Mouse (Mus musculus) embryonic facial prominence, embryonic 12.5 days (tissue): ENCODE results near the gene Ip6k1. TPM values are rescaled to one million over a fixed set of nuclear protein-coding genes. Genes with fewer than 3 reads are reported as not detected.

Source experiments
- ATAC-seq: fragments of 200-750 bp; cut with Nextera tagmentation; 2 replicates; pipeline ENCODE4 v1.8.0; 2017; ENCODE audit not compliant: insufficient number of reproducible peaks, insufficient read depth, low FRiP score, low TSS enrichment
- H3K27ac ChIP-seq: fragments of 300-500 bp; sonication (generic); 2 replicates; pipeline ENCODE4 v1.5.1; 2016; ENCODE audit warnings: mild to moderate bottlenecking
- H3K27me3 ChIP-seq: fragments of 300-500 bp; sonication (generic); 2 replicates; pipeline ENCODE4 v1.6.1; 2016; ENCODE audit warnings: mild to moderate bottlenecking, moderate library complexity
- H3K36me3 ChIP-seq: fragments of 300-500 bp; sonication (generic); 2 replicates; pipeline ENCODE4 v1.6.1; 2016; ENCODE audit warnings: mild to moderate bottlenecking
- H3K4me1 ChIP-seq: fragments of 300-500 bp; sonication (generic); 2 replicates; pipeline ENCODE4 v1.6.1; 2016
- H3K4me2 ChIP-seq: fragments of 300-500 bp; sonication (generic); replicated peaks from 2 replicates; pipeline ENCODE4 v1.6.1; 2016; ENCODE audit warnings: mild to moderate bottlenecking, moderate library complexity
- H3K4me3 ChIP-seq: fragments of 300-500 bp; sonication (generic); 2 replicates; pipeline ENCODE4 v1.5.1; 2016; ENCODE audit warnings: mild to moderate bottlenecking
- H3K9ac ChIP-seq: fragments of 300-500 bp; sonication (generic); 2 replicates; pipeline ENCODE4 v1.6.1; 2016; ENCODE audit warnings: mild to moderate bottlenecking, moderate library complexity
- H3K9me3 ChIP-seq: fragments of 300-500 bp; sonication (generic); 2 replicates; pipeline ENCODE4 v1.6.1; 2016; ENCODE audit warnings: mild to moderate bottlenecking, moderate library complexity
- WGBS: fragments of 180-500 bp; shearing (Covaris S2); methylation state at CpG from one replicate; pipeline ENCODE4 v1.1.7; 2016; 5-methylcytosine and 5-hydroxymethylcytosine counted together
- polyA plus RNA-seq: library from polyadenylated mRNA; unstranded; fragments of >200 nt; fragmentation: Nextera tagmentation; extraction: Ambion mirVana; gene quantifications from 2 replicates; pipeline ENCODE4 v1.2.1, GENCODE M21; 2016

Gene Ip6k1
- polyA plus RNA-seq, 1 experiment from 2014 or later: 85.6 TPM

DNA sequence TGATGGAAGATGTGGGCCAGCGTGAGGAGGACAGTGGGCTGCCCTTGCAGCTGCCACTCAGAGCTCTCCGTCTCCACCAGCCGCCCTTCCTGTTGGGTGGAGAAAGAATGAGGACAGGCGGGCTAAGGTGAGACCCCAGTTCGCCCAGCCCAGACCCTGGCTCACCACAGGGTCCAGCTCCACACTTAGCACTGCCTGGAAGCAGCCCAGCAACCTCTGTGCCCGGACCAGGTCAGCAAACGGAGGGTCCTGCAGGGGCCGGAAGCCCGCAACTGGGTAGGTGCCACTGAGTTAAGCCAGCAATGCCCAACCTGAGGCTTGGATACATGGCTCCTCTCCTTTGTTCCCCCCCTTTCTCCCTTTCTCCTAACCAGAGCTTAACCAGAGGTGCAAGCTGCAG lies 66.7 kb downstream of the Ip6k1 start:
- no peaks in the 10 kb centered on the region for H3K4me1 ChIP-seq
- no peaks in the 10 kb centered on the region for H3K9me3 ChIP-seq
- H3K27ac ChIP-seq: no peak overlapping the region
- H3K9ac ChIP-seq: no peak overlapping the region
- no peak overlapping the region for H3K4me2 ChIP-seq
- H3K36me3 ChIP-seq: peaks cover 32% of the 10 kb centered on the region
- ATAC-seq: no peak
- WGBS: 85% methylated on average over 9 of the region's 9 CpGs
- no peak overlapping the region for H3K4me3 ChIP-seq
- no peaks in the 10 kb centered on the region for H3K27me3 ChIP-seq

- H3K4me2 ChIP-seq: no peak overlapping the region
- ATAC-seq: no peak
- H3K4me3 ChIP-seq: no peak overlapping the region
- no peak overlapping the region for H3K27ac ChIP-seq
- 84% methylated on average over 7 of the region's 7 CpGs for WGBS
- H3K4me1 ChIP-seq: no peaks in the 10 kb centered on the region
- H3K9ac ChIP-seq: no peak overlapping the region
- peaks cover 27% of the 10 kb centered on the region for H3K36me3 ChIP-seq
- H3K27me3 ChIP-seq: no peaks in the 10 kb centered on the region
- no peaks in the 10 kb centered on the region for H3K9me3 ChIP-seq
Measured at GRCm38 (mm10) chr9:108069529-108069928, 67.2 kb downstream of the Ip6k1 start.

DNA sequence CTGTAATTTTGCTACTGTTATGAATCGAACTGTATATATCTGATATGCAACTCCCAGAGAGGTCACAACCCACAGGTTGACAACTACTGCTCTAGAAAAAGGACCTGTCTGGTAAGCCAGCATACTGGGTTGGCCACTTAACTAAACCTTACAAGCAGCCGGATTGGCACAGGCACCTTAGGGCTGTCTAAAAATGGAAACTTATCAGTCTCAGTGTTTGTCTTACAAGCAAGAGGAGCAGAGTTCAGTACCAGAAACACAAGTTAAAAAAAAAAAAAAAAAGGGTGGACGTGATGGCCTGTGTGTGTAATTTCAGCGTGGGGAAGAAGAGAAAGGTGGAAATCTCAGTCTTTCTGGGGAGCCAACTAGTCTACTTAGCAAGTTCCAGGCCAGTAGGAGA lies 69.5 kb downstream of the Ip6k1 start:
- Histone ChIP-seq H3K9me3 (no peaks in the 10 kb centered on the region), H3K27ac (no peak overlapping the region), H3K9ac (no peak overlapping the region), H3K4me2 (no peak overlapping the region), H3K36me3 (peaks cover 13% of the 10 kb centered on the region), H3K4me1 (no peaks in the 10 kb centered on the region), H3K4me3 (no peak overlapping the region), H3K27me3 (no peaks in the 10 kb centered on the region)
- ATAC-seq: no peak
- 79% methylated on average over 4 of the region's 4 CpGs for WGBS

- Histone ChIP-seq H3K4me2 (no peak overlapping the region), H3K36me3 (peaks cover 12% of the 10 kb centered on the region), H3K9ac (no peak overlapping the region), H3K4me3 (no peak overlapping the region), H3K27ac (no peak overlapping the region), H3K4me1 (peaks cover under 1% of the 10 kb centered on the region; the same call in 1 of the 2 replicates), H3K9me3 (no peaks in the 10 kb centered on the region), H3K27me3 (no peaks in the 10 kb centered on the region)
- 70% methylated on average over 9 of the region's 9 CpGs for WGBS
- no peak for ATAC-seq
Measured at GRCm38 (mm10) chr9:108072481-108072924, 70.2 kb downstream of the Ip6k1 start.

- Histone ChIP-seq H3K27ac (no peak overlapping the region), H3K36me3 (peaks cover 12% of the 10 kb centered on the region), H3K4me1 (peaks cover 8% of the 10 kb centered on the region), H3K27me3 (no peaks in the 10 kb centered on the region), H3K9me3 (no peaks in the 10 kb centered on the region), H3K4me2 (no peak overlapping the region), H3K9ac (no peak overlapping the region), H3K4me3 (no peak overlapping the region)
- WGBS: 69% methylated on average over 7 of the region's 7 CpGs
- ATAC-seq: no peak
Measured at GRCm38 (mm10) chr9:108073141-108073930, 71.0 kb downstream of the Ip6k1 start.

- peak within 1 kb of the TSS; percentile 90 for H3K4me2 ChIP-seq
- H3K27me3 ChIP-seq: peaks cover 46% of the 10 kb centered on the region
- H3K27ac ChIP-seq: no peak within 1 kb of the TSS
- H3K9ac ChIP-seq: peak within 1 kb of the TSS; percentile 84
- ATAC-seq: no peak
- peaks cover 13% of the 10 kb centered on the region for H3K36me3 ChIP-seq
- 70% methylated on average over 5 of the region's 5 CpGs for WGBS
- H3K4me3 ChIP-seq: peak within 1 kb of the TSS; percentile 71
- H3K4me1 ChIP-seq: peaks cover 16% of the 10 kb centered on the region
- no peaks in the 10 kb centered on the region for H3K9me3 ChIP-seq
Measured at GRCm38 (mm10) chr9:108080168-108080567, 77.9 kb downstream of the Ip6k1 start, which contains the start of gene Mst1. Mst1 (plus strand) TSS chr9:108080436.

GRCm38 (mm10) chr9:108082549-108082948 lies 80.2 kb downstream of the Ip6k1 start:
- no peak for ATAC-seq
- peak overlapping the region; percentile 9; the same call in 1 of the 2 replicates for H3K4me3 ChIP-seq
- H3K27me3 ChIP-seq: peaks cover 46% of the 10 kb centered on the region
- WGBS: 8% methylated on average over 19 of the region's 19 CpGs
- H3K9me3 ChIP-seq: no peaks in the 10 kb centered on the region
- H3K36me3 ChIP-seq: peaks cover 36% of the 10 kb centered on the region
- peak overlapping the region; percentile 35 for H3K4me2 ChIP-seq
- H3K9ac ChIP-seq: no peak overlapping the region
- H3K27ac ChIP-seq: no peak overlapping the region
- peaks cover 15% of the 10 kb centered on the region for H3K4me1 ChIP-seq

GRCm38 (mm10) chr9:108082988-108083431 lies 80.7 kb downstream of the Ip6k1 start, which contains the start of gene Rnf123:
Rnf123 (minus strand) TSS chr9:108083346.
- 34% methylated on average over 12 of the region's 12 CpGs for WGBS

GRCm38 (mm10) chr9:108083561-108083960 lies 81.3 kb downstream of the Ip6k1 start:
- Histone ChIP-seq H3K4me2 (no peak overlapping the region), H3K27me3 (peaks cover 46% of the 10 kb centered on the region), H3K4me3 (no peak overlapping the region), H3K9ac (no peak overlapping the region), H3K9me3 (no peaks in the 10 kb centered on the region), H3K27ac (no peak overlapping the region), H3K36me3 (peaks cover 46% of the 10 kb centered on the region), H3K4me1 (peaks cover 5% of the 10 kb centered on the region)
- no peak for ATAC-seq
- WGBS: 82% methylated on average over 6 of the region's 6 CpGs

More at GRCm38 (mm10) chr9:108082988-108083431, 80.7 kb downstream of the Ip6k1 start, which contains the start of gene Rnf123:
- Histone ChIP-seq H3K9ac (no peak within 1 kb of the TSS), H3K4me1 (peaks cover 11% of the 10 kb centered on the region), H3K27me3 (peaks cover 46% of the 10 kb centered on the region), H3K4me3 (peak within 1 kb of the TSS; percentile 9; the same call in 1 of the 2 replicates), H3K27ac (no peak within 1 kb of the TSS), H3K9me3 (no peaks in the 10 kb centered on the region), H3K4me2 (peak within 1 kb of the TSS; percentile 35), H3K36me3 (peaks cover 41% of the 10 kb centered on the region)
- ATAC-seq: no peak

- Histone ChIP-seq H3K4me2 (no peak overlapping the region), H3K4me1 (no peaks in the 10 kb centered on the region; the same call in 1 of the 2 replicates), H3K27me3 (peaks cover 40% of the 10 kb centered on the region), H3K9me3 (no peaks in the 10 kb centered on the region), H3K27ac (no peak overlapping the region), H3K36me3 (peaks cover 63% of the 10 kb centered on the region), H3K9ac (no peak overlapping the region; the same call in 1 of the 2 replicates), H3K4me3 (no peak overlapping the region)
- no peak for ATAC-seq
- 94% methylated on average over 4 of the region's 4 CpGs for WGBS
Measured at GRCm38 (mm10) chr9:108085261-108085660, 83.0 kb downstream of the Ip6k1 start.

GRCm38 (mm10) chr9:108090611-108091120 lies 88.4 kb downstream of the Ip6k1 start:
- no peak overlapping the region for H3K9ac ChIP-seq
- WGBS: 95% methylated on average over 7 of the region's 7 CpGs
- no peak overlapping the region for H3K27ac ChIP-seq
- peaks cover 12% of the 10 kb centered on the region; the same call in 1 of the 2 replicates for H3K4me1 ChIP-seq
- no peak overlapping the region for H3K4me2 ChIP-seq
- no peaks in the 10 kb centered on the region for H3K9me3 ChIP-seq
- no peak overlapping the region for H3K4me3 ChIP-seq
- H3K36me3 ChIP-seq: peaks cover 70% of the 10 kb centered on the region
- no peaks in the 10 kb centered on the region for H3K27me3 ChIP-seq
- no peak for ATAC-seq

- WGBS: 70% methylated on average over 10 of the region's 10 CpGs
- Histone ChIP-seq H3K27me3 (no peaks in the 10 kb centered on the region), H3K27ac (no peak overlapping the region), H3K4me1 (peaks cover 12% of the 10 kb centered on the region; the same call in 1 of the 2 replicates), H3K36me3 (peaks cover 41% of the 10 kb centered on the region), H3K4me2 (peak overlapping the region; percentile 96), H3K9me3 (no peaks in the 10 kb centered on the region), H3K9ac (peak overlapping the region; percentile 64; the same call in 1 of the 2 replicates), H3K4me3 (peak overlapping the region; percentile 71)
- ATAC-seq: no peak
Measured at GRCm38 (mm10) chr9:108093586-108093985, 91.3 kb downstream of the Ip6k1 start.
